Mouse (Mus musculus): ENCODE results near the gene Anxa9. TPM values are rescaled to one million over a fixed set of nuclear protein-coding genes. Genes with fewer than 3 reads are reported as not detected.

The Anxa9 gene
- polyA plus RNA-seq, 1 experiment from 2014 or later: 5.1 TPM

DNA sequence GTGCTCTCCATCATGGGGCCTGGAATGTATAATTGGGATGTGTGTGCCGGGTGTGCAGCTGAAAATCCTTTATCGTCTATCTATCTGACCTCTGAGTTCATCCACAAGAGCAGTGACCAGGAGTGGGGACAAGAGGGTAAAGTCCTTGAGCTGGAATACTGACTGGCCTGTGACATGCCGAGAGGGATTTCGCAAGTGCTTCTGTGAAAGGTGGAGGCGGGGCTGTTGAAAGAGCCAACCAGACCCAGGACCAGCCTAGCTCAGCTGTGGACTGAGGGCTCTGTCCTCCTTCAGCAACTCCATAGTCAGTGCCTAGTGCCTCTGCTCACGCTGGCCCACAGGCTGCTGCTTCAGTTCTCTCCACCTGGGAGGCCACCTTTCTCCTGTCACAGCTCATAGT lies 11.6 kb upstream of the Anxa9 start:
- Histone ChIP-seq H3K4me3 (ENCODE audit: inconsistent target) (no peak overlapping the region), H3K27ac (peak overlapping the region; percentile 4; the same call in 1 of the 2 replicates), H3K79me2 (ENCODE audit: inconsistent target) (peaks cover 77% of the 10 kb centered on the region), H3K36me3 (ENCODE audit: inconsistent target) (peaks cover 42% of the 10 kb centered on the region)
- WGBS (ENCODE audit: missing documents): 40% methylated on average over 6 of the region's 6 CpGs

DNA sequence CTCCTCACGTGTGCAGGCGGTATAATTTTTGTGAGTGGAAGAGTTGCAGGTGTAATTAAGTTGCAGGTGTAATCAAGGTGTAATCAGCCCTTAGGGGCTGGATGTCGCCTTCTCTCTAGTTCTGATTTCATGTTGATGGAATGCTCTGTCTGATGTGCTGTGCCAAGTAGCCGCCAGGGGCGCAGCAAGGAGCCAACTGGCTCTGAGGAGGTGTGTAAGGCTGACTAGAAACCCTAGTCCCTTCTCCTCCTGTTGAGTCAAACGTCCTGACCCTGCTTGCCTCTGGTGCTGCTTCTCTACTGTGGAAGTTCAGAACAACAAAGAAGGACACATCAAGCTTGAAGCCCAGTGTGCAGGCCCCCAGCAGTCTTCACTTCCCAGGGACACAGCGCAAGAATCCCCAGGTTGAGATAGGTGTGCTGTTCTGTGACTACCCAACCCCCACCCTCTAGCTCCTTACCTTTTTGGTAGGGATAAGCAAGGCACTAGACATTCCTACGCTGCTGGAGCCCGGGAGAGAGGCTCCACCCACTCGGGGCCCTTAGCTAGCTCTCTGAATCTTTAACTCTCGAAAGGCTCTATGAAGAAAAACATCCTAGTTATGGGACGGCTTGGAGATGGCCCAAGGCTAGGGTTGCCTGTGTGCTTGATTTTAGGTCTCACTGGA lies 10.6 kb upstream of the Anxa9 start:
- peaks cover 33% of the 10 kb centered on the region for H3K36me3 ChIP-seq (ENCODE audit: inconsistent target)
- no peak overlapping the region for H3K4me3 ChIP-seq (ENCODE audit: inconsistent target)
- peaks cover 81% of the 10 kb centered on the region for H3K79me2 ChIP-seq (ENCODE audit: inconsistent target)
- no peak overlapping the region for H3K27ac ChIP-seq
- 38% methylated on average over 12 of the region's 12 CpGs for WGBS (ENCODE audit: missing documents)

DNA sequence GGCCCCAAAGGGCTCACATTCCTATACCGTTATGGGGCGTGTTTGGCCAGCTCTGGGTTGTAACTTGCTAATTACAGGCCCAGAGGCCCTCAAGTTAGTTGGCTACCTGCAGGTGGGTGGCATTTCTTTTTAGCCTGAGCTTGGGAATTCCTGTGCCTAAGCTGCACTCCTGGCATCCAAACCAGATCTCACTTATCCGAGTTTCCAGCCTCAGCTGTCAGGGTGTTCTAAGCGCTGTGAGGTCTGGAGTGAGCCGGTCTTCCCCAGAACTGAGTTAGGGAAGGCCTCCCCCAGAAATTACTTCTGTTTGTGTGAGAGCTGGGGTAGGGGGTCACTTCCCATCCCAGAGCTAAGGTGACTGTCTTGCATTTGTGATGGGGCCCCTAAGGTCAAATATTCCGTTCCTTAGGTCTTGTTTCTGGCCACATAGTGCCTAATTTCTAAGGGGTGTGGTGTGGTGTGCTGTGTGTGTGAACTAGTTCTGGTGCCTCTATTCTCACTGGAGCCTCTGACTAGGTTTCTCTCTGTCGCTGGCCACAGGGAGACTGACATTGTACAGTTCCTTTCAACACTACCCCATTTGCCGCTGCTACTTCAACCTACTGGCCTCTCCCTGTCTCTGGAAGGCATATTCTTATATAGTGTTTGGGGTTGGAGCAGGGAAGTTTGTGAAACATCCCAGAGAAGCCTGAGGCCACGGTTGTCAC lies 9.0 kb upstream of the Anxa9 start:
- Histone ChIP-seq H3K79me2 (ENCODE audit: inconsistent target) (peaks cover 72% of the 10 kb centered on the region), H3K36me3 (ENCODE audit: inconsistent target) (peaks cover 17% of the 10 kb centered on the region), H3K27ac (peak overlapping the region; percentile 75), H3K4me3 (ENCODE audit: inconsistent target) (peak overlapping the region; percentile 79)
- WGBS (ENCODE audit: missing documents): 5% methylated on average over 9 of the region's 9 CpGs

DNA sequence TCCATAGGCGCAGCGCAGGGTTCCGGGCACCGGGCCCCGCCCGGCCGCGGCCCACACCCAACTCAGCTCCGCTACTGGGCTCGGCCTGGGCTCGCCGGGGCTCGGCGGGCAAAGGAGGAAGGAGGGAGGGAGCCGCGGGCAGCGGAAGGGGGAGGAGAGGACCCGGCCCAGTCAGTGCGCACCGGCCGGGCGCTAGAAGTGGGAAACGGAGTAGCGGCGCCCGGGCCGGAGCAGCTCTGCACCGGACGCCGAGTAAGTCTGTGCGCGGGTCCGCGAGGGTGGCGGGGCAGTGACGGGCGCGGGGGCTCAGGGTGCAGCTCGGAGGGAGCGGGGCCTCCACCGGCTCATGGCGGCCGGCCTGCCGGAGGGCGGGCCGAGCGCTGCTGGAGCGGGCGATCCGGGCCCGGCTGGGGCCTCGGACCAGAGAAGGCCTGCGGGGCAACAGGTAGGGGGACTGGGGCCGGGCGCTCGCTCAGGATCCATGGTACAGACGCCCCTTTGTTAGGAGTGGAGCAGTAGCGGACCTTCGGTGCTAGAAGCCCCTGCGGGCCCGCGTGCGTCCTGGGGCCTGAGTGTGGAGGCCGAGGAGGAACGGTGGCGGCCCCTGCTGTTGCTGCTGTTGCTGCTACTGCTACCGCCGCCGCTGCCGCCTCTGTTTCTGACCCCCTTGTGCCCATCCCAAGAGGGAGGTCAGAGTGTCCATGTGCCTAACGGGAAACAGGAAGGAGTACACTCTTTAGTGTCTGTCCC lies 8.3 kb upstream of the Anxa9 start:
- Histone ChIP-seq H3K4me3 (ENCODE audit: inconsistent target) (peak overlapping the region; percentile 79), H3K79me2 (ENCODE audit: inconsistent target) (peaks cover 65% of the 10 kb centered on the region), H3K36me3 (ENCODE audit: inconsistent target) (peaks cover 10% of the 10 kb centered on the region), H3K27ac (peak overlapping the region; percentile 75)
- WGBS (ENCODE audit: missing documents): under 1% methylated on average over 67 of the region's 71 CpGs

DNA sequence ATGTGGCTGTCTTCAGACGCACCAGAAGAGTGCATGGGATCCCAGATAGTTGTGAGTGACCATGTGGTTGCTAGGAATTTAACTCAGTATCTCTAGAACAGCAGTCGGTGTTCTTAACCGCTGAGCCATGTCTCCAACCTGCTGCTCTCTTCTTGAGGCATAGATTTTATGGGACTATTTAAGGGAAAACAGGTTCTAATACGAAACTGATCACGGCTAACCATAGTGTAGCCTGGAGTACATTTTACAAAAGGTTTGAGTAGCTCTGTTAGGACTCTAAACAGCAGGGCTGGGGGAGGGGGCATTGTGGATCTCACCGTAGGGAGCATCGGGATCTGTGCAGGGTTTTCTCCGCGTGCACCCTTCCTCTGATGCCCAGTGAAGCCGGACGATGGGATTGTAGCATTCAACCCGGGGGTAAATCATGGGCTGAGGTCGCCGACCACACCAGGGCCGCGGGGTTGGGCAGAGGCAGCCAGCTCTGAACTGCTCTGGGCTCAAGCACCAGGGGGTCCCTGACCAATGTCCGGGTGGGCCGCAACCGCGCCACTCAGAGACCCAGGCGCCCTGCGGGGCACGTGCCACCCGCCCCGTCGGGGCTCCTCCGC lies 7.6 kb upstream of the Anxa9 start, which contains the start of gene Cers2:
Gene Cers2 (plus strand): TSS at position 306 of the 608 bp plus-strand sequence.
- WGBS (ENCODE audit: missing documents): 6% methylated on average over 27 of the region's 27 CpGs
- peaks cover 58% of the 10 kb centered on the region for H3K79me2 ChIP-seq (ENCODE audit: inconsistent target)
- peak within 1 kb of the TSS; percentile 94 for H3K27ac ChIP-seq
- peak within 1 kb of the TSS; percentile 79 for H3K4me3 ChIP-seq (ENCODE audit: inconsistent target)
- H3K36me3 ChIP-seq (ENCODE audit: inconsistent target): peaks cover 4% of the 10 kb centered on the region; the same call in 1 of the 2 replicates

DNA sequence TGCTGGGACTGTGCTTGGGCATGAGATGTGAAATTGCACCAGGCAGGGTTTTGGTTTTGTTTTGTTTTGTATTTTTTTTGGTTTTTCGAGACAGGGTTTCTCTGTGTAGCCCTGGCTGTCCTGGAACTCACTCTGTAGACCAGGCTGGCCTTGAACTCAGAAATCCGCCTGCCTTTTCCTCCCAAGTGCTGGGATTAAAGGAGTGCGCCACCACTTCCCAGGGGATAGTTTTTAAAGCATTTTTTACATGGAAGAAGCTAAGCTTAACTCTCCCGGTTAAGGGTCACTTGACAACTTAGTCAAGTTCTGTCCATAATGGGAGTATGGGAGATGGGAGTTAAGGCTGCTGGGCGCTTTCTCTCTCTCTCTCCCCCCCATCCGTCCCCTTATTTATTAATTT lies 7.1 kb upstream of the Anxa9 start:
- peak overlapping the region; percentile 56 for H3K4me3 ChIP-seq (ENCODE audit: inconsistent target)
- peaks cover 53% of the 10 kb centered on the region for H3K79me2 ChIP-seq (ENCODE audit: inconsistent target)
- peak overlapping the region; percentile 94 for H3K27ac ChIP-seq
- 64% methylated on average over 6 of the region's 6 CpGs for WGBS (ENCODE audit: missing documents)
- 0 out of 2 replicates have a peak, but pooled peaks cover 4% of the 10 kb centered on the region for H3K36me3 ChIP-seq (ENCODE audit: inconsistent target)

DNA sequence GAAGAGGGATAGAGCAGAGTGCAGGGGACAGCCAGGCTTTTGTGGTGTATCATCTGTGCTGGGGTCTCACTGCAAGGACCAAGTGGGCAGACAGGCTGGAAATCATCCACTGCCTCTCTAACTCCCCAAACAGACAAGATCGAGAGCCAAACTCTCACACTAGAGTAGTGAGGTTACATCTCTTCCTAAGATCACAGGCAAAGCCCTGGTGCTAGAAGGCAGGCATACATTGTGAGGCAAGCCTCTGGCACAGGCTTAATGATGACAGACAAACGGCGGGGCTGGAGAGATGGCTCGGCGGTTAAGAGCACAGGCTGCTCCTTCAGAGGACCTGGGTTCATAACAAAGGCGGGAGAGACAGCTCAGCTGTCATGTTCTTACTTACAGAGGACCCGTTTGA lies 6.5 kb upstream of the Anxa9 start:
- WGBS (ENCODE audit: missing documents): 19% methylated on average over 7 of the region's 7 CpGs
- peak overlapping the region; percentile 94 for H3K27ac ChIP-seq
- H3K36me3 ChIP-seq (ENCODE audit: inconsistent target): no peaks in the 10 kb centered on the region
- peak overlapping the region; percentile 56 for H3K4me3 ChIP-seq (ENCODE audit: inconsistent target)
- peaks cover 47% of the 10 kb centered on the region for H3K79me2 ChIP-seq (ENCODE audit: inconsistent target)

DNA sequence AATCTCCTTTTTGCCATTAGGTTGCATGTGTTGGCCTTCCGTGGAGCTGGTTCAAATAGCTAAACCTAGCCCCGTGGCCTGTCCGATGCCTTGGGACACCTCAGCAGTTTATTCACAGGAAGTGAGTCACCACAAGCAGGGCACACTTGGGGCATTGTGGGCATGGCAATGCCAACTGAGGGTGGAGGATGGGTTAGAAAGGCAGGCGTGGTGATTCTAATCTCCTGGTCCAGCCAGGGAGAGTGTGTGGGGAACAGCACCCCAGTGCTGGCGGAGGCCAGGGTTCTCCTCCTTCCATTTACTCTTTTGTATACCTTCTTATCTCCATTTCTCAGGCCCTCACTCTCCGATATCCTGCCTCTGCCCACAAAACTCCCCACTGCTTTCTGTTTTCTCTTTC lies 5.6 kb upstream of the Anxa9 start:
- H3K27ac ChIP-seq: peak overlapping the region; percentile 94
- H3K4me3 ChIP-seq (ENCODE audit: inconsistent target): peak overlapping the region; percentile 56; the same call in 1 of the 2 replicates
- H3K79me2 ChIP-seq (ENCODE audit: inconsistent target): peaks cover 38% of the 10 kb centered on the region
- 3% methylated on average over 5 of the region's 6 CpGs for WGBS (ENCODE audit: missing documents)
- H3K36me3 ChIP-seq (ENCODE audit: inconsistent target): no peaks in the 10 kb centered on the region

DNA sequence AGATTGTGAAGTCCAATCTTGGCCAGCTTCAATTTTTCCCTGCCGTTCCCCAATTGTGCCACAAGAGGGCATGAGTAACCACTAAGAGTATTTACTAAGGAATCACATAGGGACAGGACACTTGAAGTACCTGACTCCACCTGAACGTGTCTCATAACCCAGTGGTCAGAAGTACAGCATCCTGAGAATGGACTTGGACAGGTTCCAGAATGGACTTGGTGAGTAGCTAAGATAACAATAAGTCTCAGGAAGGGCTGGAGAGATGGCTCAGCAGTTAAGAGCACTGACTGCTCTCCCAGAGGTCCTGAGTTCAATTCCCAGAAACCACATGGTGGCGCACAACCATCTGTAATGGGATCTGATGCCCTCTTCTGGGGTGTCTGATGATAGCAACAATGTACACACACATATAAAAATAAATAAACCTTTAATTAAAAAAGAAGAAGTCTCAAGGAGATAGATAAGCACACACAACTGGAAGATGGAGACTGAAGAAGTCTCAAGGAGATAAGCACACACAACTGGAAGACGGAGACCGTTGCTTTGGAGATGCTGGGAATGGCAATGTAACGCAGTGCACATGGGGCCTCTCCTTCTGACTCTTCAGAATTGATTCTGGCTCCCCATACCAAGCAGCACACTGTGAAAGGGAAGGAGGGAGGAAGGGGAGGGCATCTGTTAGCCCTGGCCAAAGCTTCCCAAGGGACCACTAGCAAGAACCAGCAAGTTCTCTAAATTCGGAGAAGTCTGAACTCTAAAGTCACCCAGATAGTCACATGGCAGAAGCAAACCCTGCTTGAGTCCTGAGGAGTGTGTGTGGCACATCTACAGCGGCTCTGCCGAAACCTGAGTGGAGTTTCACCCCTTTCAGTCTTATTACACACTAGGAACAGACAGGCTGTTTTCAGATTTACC lies 4.2 kb upstream of the Anxa9 start:
- Histone ChIP-seq H3K4me3 (ENCODE audit: inconsistent target) (no peak overlapping the region), H3K27ac (peak overlapping the region; percentile 94), H3K79me2 (ENCODE audit: inconsistent target) (peaks cover 24% of the 10 kb centered on the region), H3K36me3 (ENCODE audit: inconsistent target) (peaks cover 7% of the 10 kb centered on the region; the same call in 1 of the 2 replicates)
- WGBS (ENCODE audit: missing documents): 44% methylated on average over 9 of the region's 9 CpGs

DNA sequence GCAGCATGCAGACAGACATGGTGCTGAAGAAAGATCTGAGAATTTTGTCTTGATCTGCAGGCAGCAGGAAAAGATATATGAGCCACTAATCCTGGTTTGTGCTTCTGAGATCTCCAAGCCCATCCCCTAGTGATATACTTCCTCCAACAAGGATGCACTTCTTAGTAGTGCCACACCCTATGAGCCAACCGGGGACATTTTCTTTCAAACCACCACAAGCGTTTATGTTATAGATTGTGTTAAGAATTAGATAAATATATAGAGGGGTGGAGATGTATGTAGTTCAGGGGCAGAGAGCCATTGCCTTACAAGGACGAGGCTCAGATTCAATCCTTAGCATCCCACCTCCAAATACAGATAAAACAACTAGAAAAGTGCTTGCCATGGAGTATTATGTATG lies 3.5 kb upstream of the Anxa9 start:
- WGBS (ENCODE audit: missing documents): 60% methylated on average over 3 of the region's 3 CpGs
- no peak overlapping the region for H3K27ac ChIP-seq
- no peak overlapping the region for H3K4me3 ChIP-seq (ENCODE audit: inconsistent target)
- peaks cover 14% of the 10 kb centered on the region for H3K36me3 ChIP-seq (ENCODE audit: inconsistent target)
- peaks cover 17% of the 10 kb centered on the region; the same call in 1 of the 2 replicates for H3K79me2 ChIP-seq (ENCODE audit: inconsistent target)

DNA sequence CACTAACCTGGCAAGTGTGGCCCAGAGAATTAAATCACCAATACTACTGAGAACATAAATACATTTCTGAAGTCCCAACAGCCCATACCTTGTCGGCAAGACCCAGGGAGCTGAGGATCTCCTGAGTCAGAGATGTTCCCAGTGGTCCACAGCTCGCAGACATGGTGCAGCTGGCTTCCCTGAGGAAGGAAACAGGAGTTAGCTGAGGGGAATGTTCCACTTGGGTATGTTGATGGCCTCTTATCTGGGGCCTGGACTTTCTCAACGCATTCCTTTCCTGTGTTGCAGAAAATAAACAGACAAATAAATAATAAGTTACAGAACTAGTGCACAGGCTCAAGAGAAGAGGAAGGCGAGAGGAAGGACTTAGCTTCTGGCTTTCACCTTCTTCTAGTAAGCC lies 732 bp downstream of the Anxa9 start:
- H3K4me3 ChIP-seq (ENCODE audit: inconsistent target): no peak overlapping the region
- peaks cover 27% of the 10 kb centered on the region for H3K36me3 ChIP-seq (ENCODE audit: inconsistent target)
- H3K79me2 ChIP-seq (ENCODE audit: inconsistent target): no peaks in the 10 kb centered on the region
- WGBS (ENCODE audit: missing documents): 96% methylated on average over 4 of the region's 4 CpGs
- no peak overlapping the region for H3K27ac ChIP-seq

DNA sequence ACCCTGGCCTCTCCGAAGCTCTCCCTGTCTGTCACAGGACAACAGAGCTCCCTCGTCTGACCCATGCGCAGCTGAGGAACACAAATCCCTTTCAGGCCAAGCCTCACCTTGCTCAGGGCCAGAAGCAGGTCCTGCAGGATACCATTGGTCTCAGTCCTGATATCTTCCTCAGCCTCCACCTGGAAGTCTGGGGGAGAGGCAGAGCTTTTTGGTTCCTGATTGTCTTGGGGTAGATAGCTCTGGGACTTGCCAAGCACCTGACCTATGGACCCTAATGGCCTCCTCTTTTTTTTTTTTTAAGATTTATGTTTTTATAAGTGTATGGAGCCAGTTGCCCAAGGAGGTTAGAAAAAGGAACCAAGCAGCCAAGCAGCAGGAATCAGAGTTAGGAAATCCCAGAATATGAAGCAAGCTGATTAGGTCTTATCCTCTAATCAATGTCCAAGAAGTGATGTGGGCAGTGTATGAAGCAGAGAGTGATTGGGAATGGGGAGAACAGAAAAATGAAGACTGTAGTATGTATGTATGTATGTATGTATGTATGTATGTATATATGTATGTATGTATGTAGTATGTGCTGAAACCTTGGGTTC lies 5.7 kb downstream of the Anxa9 start:
- 97% methylated on average over 3 of the region's 3 CpGs for WGBS (ENCODE audit: missing documents)

DNA sequence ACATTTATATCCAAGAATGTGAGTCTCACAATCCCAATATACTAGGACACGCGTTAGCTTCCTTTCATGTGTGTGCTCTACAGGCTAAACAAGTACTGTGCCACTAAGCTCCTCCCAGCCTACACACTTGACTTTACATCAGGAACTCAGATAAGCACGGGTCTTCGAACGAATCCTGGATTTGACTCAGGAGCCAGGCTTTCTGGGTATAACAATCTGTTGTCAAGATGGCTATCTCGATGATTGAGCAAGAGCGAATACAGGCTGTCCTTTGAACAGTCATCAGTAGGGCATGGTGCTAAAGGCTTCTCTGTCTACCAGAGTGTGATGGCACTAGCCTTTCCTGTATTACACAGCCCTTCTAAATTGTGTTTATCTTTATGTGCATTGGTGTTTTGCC lies 9.0 kb downstream of the Anxa9 start:
- H3K36me3 ChIP-seq (ENCODE audit: inconsistent target): peaks cover 47% of the 10 kb centered on the region

More for the DNA sequence above, 5.7 kb downstream of the Anxa9 start:
- H3K36me3 ChIP-seq (ENCODE audit: inconsistent target): peaks cover 49% of the 10 kb centered on the region
- H3K79me2 ChIP-seq (ENCODE audit: inconsistent target): no peaks in the 10 kb centered on the region
- H3K27ac ChIP-seq: no peak overlapping the region
- no peak overlapping the region for H3K4me3 ChIP-seq (ENCODE audit: inconsistent target)

More for the DNA sequence above, 9.0 kb downstream of the Anxa9 start:
- 78% methylated on average over 7 of the region's 7 CpGs for WGBS (ENCODE audit: missing documents)
- Histone ChIP-seq H3K79me2 (ENCODE audit: inconsistent target) (no peaks in the 10 kb centered on the region), H3K4me3 (ENCODE audit: inconsistent target) (no peak overlapping the region), H3K27ac (no peak overlapping the region)
